Mouse (Mus musculus) G1E (cell line): ENCODE measurements around the gene Exosc6. TPM values are rescaled to one million over a fixed set of nuclear protein-coding genes. Genes with fewer than 3 reads are reported as not detected.
"Not testable (repeated sequence)": the region's sequence is repeated elsewhere in the genome, so short reads cannot be mapped to it uniquely, and the experiment has no call there.

Source experiments
- ATAC-seq: 2 replicates; pipeline ENCODE4 v1.8.0; 2016; ENCODE audit warnings: mild to moderate bottlenecking; ENCODE audit not compliant: insufficient number of reproducible peaks, poor library complexity, low FRiP score, severe bottlenecking; ENCODE audit errors: extremely low read depth
- DNase-seq: peaks from one replicate; pipeline ENCODE4 v3.0.0; 2012; ENCODE audit warnings: low spot score
- H3K27me3 ChIP-seq: 2 replicates; pipeline ENCODE4 v1.6.1; 2012; ENCODE audit warnings: mild to moderate bottlenecking, low read length, inconsistent platforms; ENCODE audit not compliant: insufficient read depth
- H3K36me3 ChIP-seq: replicated peaks from 2 replicates; pipeline ENCODE3; 2012; ENCODE audit warnings: mild to moderate bottlenecking, inconsistent platforms
- H3K4me1 ChIP-seq: 2 replicates; pipeline ENCODE4 v1.6.1; 2012; ENCODE audit warnings: low read depth, low read length, inconsistent platforms, mixed read lengths; ENCODE audit not compliant: insufficient read depth
- H3K4me3 ChIP-seq: 2 replicates; pipeline ENCODE4 v1.5.1; 2012; ENCODE audit warnings: low read depth, mild to moderate bottlenecking, inconsistent platforms, low read length, moderate library complexity, mixed read lengths
- H3K9me3 ChIP-seq: replicated peaks from 2 replicates; pipeline ENCODE4 v1.6.1; 2012; ENCODE audit warnings: inconsistent platforms
- CTCF ChIP-seq: IDR thresholded peaks from 2 replicates; pipeline ENCODE4 v1.5.1; 2012; ENCODE audit warnings: low read depth, low read length, inconsistent platforms, mixed read lengths
- GATA1 ChIP-seq: IDR thresholded peaks from 2 replicates; pipeline ENCODE4 v1.6.1; 2012; ENCODE audit warnings: borderline replicate concordance, low read length, inconsistent platforms, mixed read lengths
- GATA2 ChIP-seq: IDR thresholded peaks from 2 replicates; pipeline ENCODE4 v1.6.1; 2012; ENCODE audit warnings: low read depth, low read length, inconsistent platforms, borderline replicate concordance
- POLR2AphosphoS5 ChIP-seq: IDR thresholded peaks from 2 replicates; pipeline ENCODE4 v1.6.1; 2012; ENCODE audit warnings: low read depth, low read length, inconsistent platforms; ENCODE audit not compliant: insufficient replicate concordance
- TAL1 ChIP-seq: conservative IDR thresholded peaks from 2 replicates; pipeline ENCODE4 v1.6.1; 2012; ENCODE audit warnings: low read depth, low read length, inconsistent platforms, mixed read lengths
- polyA plus RNA-seq: library from polyadenylated mRNA; stranded (reverse); fragments of >175 nt; gene quantifications from 2 replicates; pipeline ENCODE4 v1.2.3, GENCODE M21; 2012
- total RNA-seq, 2 experiments: library from RNA; stranded (forward) in 1 of 2; stranded (reverse) in 1 of 2; fragments of 200-1000 nt in 1 of 2; fragments of >200 nt in 1 of 2; fragmentation: Nextera tagmentation in 1 of 2; gene quantifications; 2 replicates each; pipeline ENCODE4 v1.2.3; 2014 to 2017

Exosc6 gene
- total and polyA plus RNA-seq, 3 experiments = 17.0 to 88.0 TPM; not detected in 1

DNA sequence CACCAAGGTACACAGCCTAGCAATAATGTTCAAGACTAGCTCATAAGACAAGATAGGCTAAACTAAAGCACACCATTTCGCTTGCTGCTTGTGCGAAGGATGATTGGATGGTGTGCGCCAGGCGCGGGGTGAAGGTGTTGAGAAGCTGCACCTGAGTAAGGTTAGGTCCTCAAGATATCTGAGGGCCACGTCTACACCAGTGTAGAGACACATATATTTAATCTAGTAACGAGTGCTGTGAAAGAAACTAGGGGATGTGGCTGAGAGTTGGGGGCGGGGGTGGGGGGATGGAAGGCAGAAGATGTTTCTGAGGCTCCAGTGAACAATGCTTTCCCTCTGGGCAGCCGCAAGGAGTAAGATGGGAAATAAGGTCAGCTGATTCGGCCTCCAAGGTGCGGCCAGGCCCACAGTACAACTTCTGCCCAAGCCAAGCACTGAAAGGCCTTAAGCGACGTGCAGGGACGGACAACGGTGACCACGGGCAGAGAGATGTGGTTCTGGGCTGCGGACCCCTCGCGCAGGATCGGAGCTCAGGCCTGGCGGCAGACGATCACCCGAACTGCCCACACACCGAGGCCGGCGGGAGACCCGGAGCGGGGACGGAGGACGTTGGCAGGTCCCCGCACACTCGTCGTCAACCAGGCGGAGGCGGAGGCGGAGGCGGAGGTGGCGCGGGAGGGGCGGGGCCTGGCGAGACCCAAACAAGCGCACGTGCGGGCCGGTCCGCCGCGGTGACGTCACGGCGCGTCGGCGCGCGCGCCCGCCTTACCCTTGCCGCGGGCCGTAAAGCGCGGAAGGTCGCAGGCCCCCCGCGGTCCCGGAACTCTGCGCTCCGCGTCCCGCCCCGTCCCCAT, 38.0 kb downstream of the Exosc6 start, which contains the start of gene Pdpr:
Pdpr (plus strand) TSS at position 766 of the 854 bp plus-strand sequence.
- Histone ChIP-seq H3K27me3 (0 out of 2 replicates have a peak, but pooled peaks cover 4% of the 10 kb centered on the region), H3K4me1 (peaks cover 23% of the 10 kb centered on the region), H3K9me3 (0 out of 2 replicates have a peak, but pooled peaks cover 2% of the 10 kb centered on the region), H3K36me3 (peaks cover 4% of the 10 kb centered on the region), H3K4me3 (peak within 1 kb of the TSS; percentile 80)
- no peak for TF ChIP-seq TAL1
- TF ChIP-seq CTCF = no peak
- TF ChIP-seq POLR2AphosphoS5 = no peak
- no peak for TF ChIP-seq GATA1
- no peak for TF ChIP-seq GATA2
- ATAC-seq = peak; percentile 52
- DNase-seq = no peak

DNA sequence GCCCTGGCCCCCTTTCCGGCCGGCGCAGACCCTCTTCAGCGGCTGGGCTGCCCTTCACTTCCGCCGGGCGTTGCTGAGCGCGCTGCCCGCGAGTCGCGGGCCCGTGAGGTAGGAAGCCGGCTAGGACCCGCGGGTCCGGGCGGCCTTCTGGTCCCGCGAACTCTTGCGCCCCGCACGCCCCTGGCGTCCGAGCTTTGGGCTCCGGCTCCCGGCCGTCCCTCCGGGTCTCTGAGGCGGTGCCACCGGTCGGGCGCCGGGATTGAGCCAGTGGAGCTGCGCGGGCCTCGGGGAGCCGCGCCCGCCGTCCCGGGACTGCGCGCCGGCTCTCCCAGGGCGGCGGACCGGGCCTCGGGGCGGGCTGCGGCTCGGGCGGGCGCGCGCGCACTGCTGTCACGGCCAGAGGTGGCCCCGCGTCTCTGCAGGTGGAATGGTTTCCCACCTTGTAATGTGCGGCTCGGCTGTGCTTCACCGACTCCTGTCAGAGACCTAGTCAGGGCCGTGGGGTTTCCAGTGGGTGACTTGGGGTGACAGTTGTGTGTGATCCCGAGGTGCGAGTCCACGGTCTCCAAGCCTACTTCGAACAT, 38.7 kb downstream of the Exosc6 start:
- not testable (repeated sequence) for H3K36me3 ChIP-seq, ATAC-seq, DNase-seq, H3K27me3 ChIP-seq, H3K9me3 ChIP-seq
- peaks cover 23% of the 10 kb centered on the region for H3K4me1 ChIP-seq
- peak overlapping the region; percentile 80 for H3K4me3 ChIP-seq

Other genes with a start within 250 kb of the Exosc6 start
- gene Cog4, start 209.7 kb upstream of the Exosc6 start, total RNA-seq (2014; fragmentation: Nextera tagmentation) = 24.1 and 32.8 TPM in 2 replicates
- 45.6 and 46.3 TPM in 2 replicates for gene Cog4, start 209.7 kb upstream of the Exosc6 start, total RNA-seq (2017)
- gene Cog4, start 209.7 kb upstream of the Exosc6 start, polyA plus RNA-seq = 17.7 and 20.2 TPM in 2 replicates
- gene Sf3b3, start 209.6 kb upstream of the Exosc6 start, total RNA-seq (2014; fragmentation: Nextera tagmentation) = 173 and 176 TPM in 2 replicates
- 192 and 201 TPM in 2 replicates for gene Sf3b3, start 209.6 kb upstream of the Exosc6 start, total RNA-seq (2017)
- 10.1 and 13.6 TPM in 2 replicates for gene Sf3b3, start 209.6 kb upstream of the Exosc6 start, polyA plus RNA-seq
- gene Fuk, start 153.9 kb upstream of the Exosc6 start, total RNA-seq (2014; fragmentation: Nextera tagmentation) = 6.8 and 7.1 TPM in 2 replicates
- 8.9 and 9.8 TPM in 2 replicates for gene Fuk, start 153.9 kb upstream of the Exosc6 start, total RNA-seq (2017)
- 15.6 and 17.5 TPM in 2 replicates for gene Fuk, start 153.9 kb upstream of the Exosc6 start, polyA plus RNA-seq
- 94.4 and 95.8 TPM in 2 replicates for gene St3gal2, start 136.4 kb upstream of the Exosc6 start, total RNA-seq (2014; fragmentation: Nextera tagmentation)
- gene St3gal2, start 136.4 kb upstream of the Exosc6 start, total RNA-seq (2017) = 22.8 and 23.1 TPM in 2 replicates
- gene St3gal2, start 136.4 kb upstream of the Exosc6 start, polyA plus RNA-seq = 115 and 124 TPM in 2 replicates
- 205 and 207 TPM in 2 replicates for gene Ddx19a, start 58.5 kb upstream of the Exosc6 start, total RNA-seq (2014; fragmentation: Nextera tagmentation)
- 38.2 and 45.1 TPM in 2 replicates for gene Ddx19a, start 58.5 kb upstream of the Exosc6 start, total RNA-seq (2017)
- gene Ddx19a, start 58.5 kb upstream of the Exosc6 start, polyA plus RNA-seq = 60.3 and 81.1 TPM in 2 replicates
- gene Ddx19b, start 24.6 kb upstream of the Exosc6 start, total RNA-seq (2014; fragmentation: Nextera tagmentation) = 17.4 and 18.8 TPM in 2 replicates
- gene Ddx19b, start 24.6 kb upstream of the Exosc6 start, total RNA-seq (2017) = 21.7 and 21.9 TPM in 2 replicates
- gene Ddx19b, start 24.6 kb upstream of the Exosc6 start, polyA plus RNA-seq = 5.1 and 6.3 TPM in 2 replicates
- 126 and 131 TPM in 2 replicates for gene Aars, start 23.2 kb upstream of the Exosc6 start, total RNA-seq (2014; fragmentation: Nextera tagmentation)
- 77.0 and 81.8 TPM in 2 replicates for gene Aars, start 23.2 kb upstream of the Exosc6 start, total RNA-seq (2017)
- gene Aars, start 23.2 kb upstream of the Exosc6 start, polyA plus RNA-seq = 37.3 and 56.4 TPM in 2 replicates
- gene Clec18a, start 36.1 kb downstream of the Exosc6 start, total RNA-seq (2014; fragmentation: Nextera tagmentation) = not detected in 2 replicates
- gene Clec18a, start 36.1 kb downstream of the Exosc6 start, total RNA-seq (2017) = 0.05 and 0.06 TPM in 2 replicates
- gene Clec18a, start 36.1 kb downstream of the Exosc6 start, polyA plus RNA-seq = not detected in 2 replicates
- 14.0 and 15.7 TPM in 2 replicates for gene Pdpr, start 38.3 kb downstream of the Exosc6 start, total RNA-seq (2014; fragmentation: Nextera tagmentation)
- gene Pdpr, start 38.3 kb downstream of the Exosc6 start, total RNA-seq (2017) = 19.4 and 20.5 TPM in 2 replicates
- 8.7 and 9.5 TPM in 2 replicates for gene Pdpr, start 38.3 kb downstream of the Exosc6 start, polyA plus RNA-seq
- gene Glg1, start 202.9 kb downstream of the Exosc6 start, total RNA-seq (2014; fragmentation: Nextera tagmentation) = 71.0 and 71.8 TPM in 2 replicates
- gene Glg1, start 202.9 kb downstream of the Exosc6 start, total RNA-seq (2017) = 15.5 and 22.7 TPM in 2 replicates
- 10.8 and 12.7 TPM in 2 replicates for gene Glg1, start 202.9 kb downstream of the Exosc6 start, polyA plus RNA-seq
- gene Rfwd3, start 243.9 kb downstream of the Exosc6 start, total RNA-seq (2014; fragmentation: Nextera tagmentation) = 58.1 and 72.0 TPM in 2 replicates
- gene Rfwd3, start 243.9 kb downstream of the Exosc6 start, total RNA-seq (2017) = 79.2 and 83.2 TPM in 2 replicates
- gene Rfwd3, start 243.9 kb downstream of the Exosc6 start, polyA plus RNA-seq = 4.0 and 4.9 TPM in 2 replicates